Mouse (Mus musculus) myocyte (in vitro differentiated cells): ENCODE data around the gene Vps35l. TPM values are rescaled to one million over a fixed set of nuclear protein-coding genes. Genes with fewer than 3 reads are reported as not detected.

Experiments used
- H3K27me3 ChIP-seq: one replicate; pipeline ENCODE4 v1.6.1; 2011; ENCODE audit not compliant: control insufficient read depth, insufficient read depth, insufficient read length
- H3K36me3 ChIP-seq: one replicate; pipeline ENCODE4 v1.6.1; 2011; ENCODE audit not compliant: control insufficient read depth, insufficient read depth
- H3K4me2 ChIP-seq: one replicate; pipeline ENCODE4 v1.6.1; 2011; ENCODE audit warnings: low read depth, control low read depth
- H3K4me3 ChIP-seq: one replicate; pipeline ENCODE4 v1.5.1; 2011; ENCODE audit warnings: mild to moderate bottlenecking, control low read depth, moderate library complexity
- H3K79me2 ChIP-seq: one replicate; pipeline ENCODE4 v1.6.1; 2011; ENCODE audit not compliant: control insufficient read depth, insufficient read depth
- H3ac ChIP-seq: one replicate; pipeline ENCODE4 v1.6.1; 2011; ENCODE audit not compliant: control insufficient read depth, insufficient read length
- CEBPB ChIP-seq: IDR thresholded peaks from 2 replicates; pipeline ENCODE4 v1.6.1; 2011; ENCODE audit warnings: mild to moderate bottlenecking, moderate library complexity; ENCODE audit not compliant: poor library complexity, insufficient read depth, severe bottlenecking
- E2F4 ChIP-seq: IDR thresholded peaks from one replicate; pipeline ENCODE4 v1.6.1; 2011; ENCODE audit warnings: mild to moderate bottlenecking, control low read depth, moderate library complexity; ENCODE audit not compliant: insufficient read depth
- MAX ChIP-seq: IDR thresholded peaks from one replicate; pipeline ENCODE4 v1.6.1; 2011; ENCODE audit warnings: low read depth, mild to moderate bottlenecking, control low read depth
- MYOD1 ChIP-seq, 3 experiments: IDR thresholded peaks; one replicate each; pipeline ENCODE4 v1.6.1; 2011; ENCODE audit warnings: control low read depth in 2 of 3, low read depth in 2 of 3, mild to moderate bottlenecking in 2 of 3, moderate library complexity in 1 of 3; ENCODE audit not compliant: insufficient read length in 2 of 3, control insufficient read depth in 1 of 3
- MYOG ChIP-seq, 3 experiments: IDR thresholded peaks; one replicate each; pipeline ENCODE4 v1.6.1; 2011; ENCODE audit warnings: control low read depth in 2 of 3, low read depth in 2 of 3, mild to moderate bottlenecking in 2 of 3; ENCODE audit not compliant: insufficient read length in 2 of 3, control insufficient read depth in 1 of 3, insufficient read depth in 1 of 3
- POLR2A ChIP-seq: IDR thresholded peaks from one replicate; pipeline ENCODE4 v1.6.1; 2011; ENCODE audit warnings: low read depth, mild to moderate bottlenecking, control low read depth, moderate library complexity; ENCODE audit not compliant: insufficient read length
- POLR2AphosphoS2 ChIP-seq: IDR thresholded peaks from one replicate; pipeline ENCODE4 v1.6.1; 2011; ENCODE audit warnings: low read depth, control low read depth; ENCODE audit not compliant: insufficient read length
- REST ChIP-seq: IDR thresholded peaks from one replicate; pipeline ENCODE4 v1.6.1; 2011; ENCODE audit warnings: mild to moderate bottlenecking, control low read depth, moderate library complexity; ENCODE audit not compliant: insufficient read depth, insufficient read length
- SRF ChIP-seq: IDR thresholded peaks from one replicate; pipeline ENCODE4 v1.6.1; 2011; ENCODE audit warnings: low read depth; ENCODE audit not compliant: control insufficient read depth, insufficient read length
- TCF12 ChIP-seq: IDR thresholded peaks from one replicate; pipeline ENCODE4 v1.6.1; 2011; ENCODE audit warnings: mild to moderate bottlenecking, control low read depth; ENCODE audit not compliant: poor library complexity, insufficient read depth, severe bottlenecking
- TCF3 ChIP-seq: IDR thresholded peaks from one replicate; pipeline ENCODE4 v1.6.1; 2011; ENCODE audit warnings: low read depth, control low read depth; ENCODE audit not compliant: insufficient read length
- USF1 ChIP-seq: IDR thresholded peaks from one replicate; pipeline ENCODE4 v1.6.1; 2011; ENCODE audit warnings: low read depth, mild to moderate bottlenecking, control low read depth, moderate library complexity
- polyA plus RNA-seq: library from polyadenylated mRNA; unstranded; fragments of >200 nt; fragmentation: generic; extraction: Trizol; gene quantifications from one replicate; pipeline ENCODE4 v1.2.1, GENCODE M21; 2012; ENCODE audit warnings: missing spikeins

Vps35l gene
- polyA plus RNA-seq, 1 experiment: 35.7 TPM

DNA sequence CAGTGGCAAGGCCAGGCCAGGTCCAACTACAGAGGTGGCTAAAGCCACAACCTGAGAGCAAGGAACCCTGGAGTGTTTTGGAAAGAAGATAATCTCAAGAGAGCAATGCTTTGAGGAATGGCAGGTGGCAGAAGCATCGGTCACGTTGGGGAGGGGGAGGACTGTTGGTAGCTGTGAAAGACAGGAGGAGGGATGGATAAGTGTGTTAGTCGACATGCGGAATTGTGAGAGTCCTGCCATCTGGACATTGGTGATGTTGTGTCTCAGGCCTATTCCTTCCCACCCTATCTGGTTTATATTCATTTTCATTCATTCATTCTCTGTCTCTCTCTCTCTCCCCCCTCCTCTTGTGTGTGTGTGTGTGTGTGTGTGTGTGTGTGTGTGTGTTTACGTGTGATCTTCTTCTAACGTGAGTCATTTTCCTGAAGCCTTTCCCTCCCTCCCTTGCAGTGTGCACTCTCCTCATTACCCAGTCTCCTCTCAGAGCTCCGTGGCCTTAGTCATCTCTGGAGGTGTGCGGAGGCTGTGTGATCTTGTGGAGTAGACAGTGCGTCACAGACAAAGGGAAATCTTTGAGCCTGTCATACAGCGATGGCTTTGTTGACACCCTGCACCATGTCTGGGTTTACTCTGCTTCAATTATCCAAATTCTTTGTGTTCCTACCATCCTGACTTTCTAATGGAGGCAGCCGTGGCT lies 43.4 kb downstream of the Vps35l start:
- no peak overlapping the region for H3K4me3 ChIP-seq
- TF ChIP-seq SRF (no peak), MAX (no peak), TCF3 (no peak), POLR2A (no peak), TCF12 (no peak), MYOD1 (IDR thresholded peaks at IDR 0.05; ENCODE audit: control insufficient read depth in 1 of 3, insufficient read length in 2 of 3, low read depth in 2 of 3) (no peak), USF1 (no peak), POLR2AphosphoS2 (no peak), MYOG (IDR thresholded peaks at IDR 0.05; ENCODE audit: control insufficient read depth in 1 of 3, insufficient read depth in 1 of 3, insufficient read length in 2 of 3, low read depth in 2 of 3) (no peak), REST (no peak), CEBPB (no peak), E2F4 (no peak)
- H3ac ChIP-seq: no peak overlapping the region
- no peaks in the 10 kb centered on the region for H3K27me3 ChIP-seq
- H3K79me2 ChIP-seq: no peaks in the 10 kb centered on the region
- no peaks in the 10 kb centered on the region for H3K36me3 ChIP-seq
- H3K4me2 ChIP-seq: no peak overlapping the region

DNA sequence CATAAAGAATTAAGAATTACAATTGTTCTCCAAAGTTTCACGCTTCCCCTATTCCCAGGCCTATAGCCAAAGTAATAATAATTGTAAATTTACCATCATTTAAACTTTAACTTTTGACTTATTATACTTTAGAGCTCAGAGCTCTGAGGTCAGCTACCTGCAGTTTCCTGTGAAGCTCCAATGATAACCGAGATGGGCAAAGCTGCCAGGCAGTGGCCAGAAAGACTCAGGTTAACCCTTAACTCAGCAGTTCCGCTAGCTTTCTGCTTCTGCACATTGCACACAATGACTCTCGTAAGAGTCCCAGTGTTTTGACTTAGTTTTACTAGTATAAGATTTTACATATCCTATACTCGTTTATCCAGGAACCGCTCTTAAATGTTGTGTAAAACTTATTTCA lies 46.1 kb downstream of the Vps35l start:
- no peaks in the 10 kb centered on the region for H3K27me3 ChIP-seq
- H3K36me3 ChIP-seq: no peaks in the 10 kb centered on the region
- H3ac ChIP-seq: no peak overlapping the region
- H3K79me2 ChIP-seq: no peaks in the 10 kb centered on the region
- H3K4me2 ChIP-seq: no peak overlapping the region
- TF ChIP-seq CEBPB (no peak), POLR2A (no peak), MYOD1 (IDR thresholded peaks at IDR 0.05; ENCODE audit: control insufficient read depth in 1 of 3, insufficient read length in 2 of 3, low read depth in 2 of 3) (no peak), MYOG (IDR thresholded peaks at IDR 0.05; ENCODE audit: control insufficient read depth in 1 of 3, insufficient read depth in 1 of 3, insufficient read length in 2 of 3, low read depth in 2 of 3) (no peak), MAX (no peak), SRF (no peak), TCF12 (no peak), USF1 (no peak), TCF3 (no peak), REST (no peak), POLR2AphosphoS2 (no peak), E2F4 (no peak)
- H3K4me3 ChIP-seq: no peak overlapping the region

DNA sequence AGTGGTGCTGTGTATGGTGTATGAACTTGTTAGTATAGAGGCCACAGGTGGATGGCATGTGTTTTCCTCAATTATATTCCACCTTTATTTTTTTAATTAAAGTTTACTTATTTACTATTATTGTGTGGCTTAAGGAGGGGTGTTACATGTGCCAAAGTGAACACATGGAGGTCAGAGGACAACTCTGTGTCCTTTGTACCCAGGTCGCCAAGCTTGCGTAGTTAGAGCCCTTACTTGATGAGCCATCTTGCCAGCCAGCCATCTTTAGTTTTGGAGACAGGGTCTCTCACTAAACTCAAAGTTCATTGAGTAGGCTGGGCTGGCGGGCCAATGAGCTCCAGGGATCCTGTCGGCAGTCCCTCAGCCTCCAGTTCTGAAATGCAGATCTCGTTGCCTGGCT lies 47.3 kb downstream of the Vps35l start:
- no peak overlapping the region for H3K4me2 ChIP-seq
- no peaks in the 10 kb centered on the region for H3K36me3 ChIP-seq
- H3ac ChIP-seq: no peak overlapping the region
- TF ChIP-seq POLR2AphosphoS2 (no peak), MAX (no peak), TCF12 (no peak), CEBPB (no peak), REST (no peak), MYOG (IDR thresholded peaks at IDR 0.05; ENCODE audit: control insufficient read depth in 1 of 3, insufficient read depth in 1 of 3, insufficient read length in 2 of 3, low read depth in 2 of 3) (no peak), E2F4 (no peak), MYOD1 (IDR thresholded peaks at IDR 0.05; ENCODE audit: control insufficient read depth in 1 of 3, insufficient read length in 2 of 3, low read depth in 2 of 3) (no peak), SRF (no peak), TCF3 (no peak), USF1 (no peak), POLR2A (no peak)
- H3K79me2 ChIP-seq: no peaks in the 10 kb centered on the region
- H3K4me3 ChIP-seq: no peak overlapping the region
- H3K27me3 ChIP-seq: no peaks in the 10 kb centered on the region

DNA sequence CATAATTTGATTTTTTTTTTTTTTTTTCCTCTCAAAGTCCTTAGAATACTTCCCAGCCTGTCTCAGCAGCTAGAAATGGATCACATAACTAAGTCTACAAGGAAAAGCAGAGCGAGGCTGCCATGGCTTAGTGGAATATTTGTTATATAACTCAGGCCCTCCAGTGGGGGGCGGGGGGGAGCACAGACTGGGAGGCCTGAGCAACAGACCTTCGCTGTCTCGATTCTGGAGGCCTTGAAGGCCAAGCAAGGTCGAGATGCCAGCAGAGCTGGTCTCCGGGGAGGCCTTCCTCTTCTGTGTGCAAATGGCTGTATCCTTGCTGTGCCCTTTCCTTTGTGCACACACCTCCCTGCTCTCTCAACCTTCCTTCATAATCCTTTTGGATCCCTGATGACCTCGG lies 48.5 kb downstream of the Vps35l start:
- Histone ChIP-seq H3K27me3 (no peaks in the 10 kb centered on the region), H3K4me3 (no peak overlapping the region), H3K4me2 (no peak overlapping the region), H3K79me2 (no peaks in the 10 kb centered on the region), H3K36me3 (no peaks in the 10 kb centered on the region), H3ac (no peak overlapping the region)
- TF ChIP-seq TCF12 (no peak), USF1 (no peak), MYOG (IDR thresholded peaks at IDR 0.05; ENCODE audit: control insufficient read depth in 1 of 3, insufficient read depth in 1 of 3, insufficient read length in 2 of 3, low read depth in 2 of 3) (no peak), CEBPB (no peak), SRF (no peak), MYOD1 (IDR thresholded peaks at IDR 0.05; ENCODE audit: control insufficient read depth in 1 of 3, insufficient read length in 2 of 3, low read depth in 2 of 3) (no peak), E2F4 (no peak), TCF3 (no peak), POLR2A (no peak), POLR2AphosphoS2 (no peak), REST (no peak), MAX (no peak)

DNA sequence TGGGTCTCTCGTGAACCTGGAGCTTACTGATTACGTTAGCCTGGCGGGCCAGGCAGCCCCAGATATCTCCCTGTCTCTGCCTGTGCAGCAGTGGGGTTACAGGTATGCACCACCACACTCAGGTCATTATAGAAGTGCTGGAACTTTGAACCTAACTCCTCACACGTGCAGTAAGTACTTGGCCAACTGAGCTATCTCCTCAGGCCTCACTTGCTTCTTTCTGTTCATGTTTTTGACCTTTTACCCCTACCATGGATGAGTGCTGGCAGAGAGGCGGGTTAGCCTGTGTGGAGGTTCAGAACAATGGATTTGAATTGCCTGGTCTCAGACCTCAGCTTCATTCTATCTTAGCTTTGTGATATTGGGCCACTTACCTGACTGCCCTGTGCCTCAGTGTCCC lies 50.3 kb downstream of the Vps35l start:
- TF ChIP-seq MYOG (IDR thresholded peaks at IDR 0.05; ENCODE audit: control insufficient read depth in 1 of 3, insufficient read depth in 1 of 3, insufficient read length in 2 of 3, low read depth in 2 of 3) (no peak), CEBPB (no peak), E2F4 (no peak), MYOD1 (IDR thresholded peaks at IDR 0.05; ENCODE audit: control insufficient read depth in 1 of 3, insufficient read length in 2 of 3, low read depth in 2 of 3) (no peak), REST (no peak), USF1 (no peak), POLR2A (no peak)
- Histone ChIP-seq H3K36me3 (peaks cover 2% of the 10 kb centered on the region), H3K4me3 (no peak overlapping the region), H3ac (no peak overlapping the region), H3K27me3 (no peaks in the 10 kb centered on the region), H3K4me2 (no peak overlapping the region), H3K79me2 (no peaks in the 10 kb centered on the region)
